Mouse (Mus musculus) ES-Bruce4 (cell line): ENCODE measurements around the gene 1700015G11Rik. TPM values are rescaled to one million over a fixed set of nuclear protein-coding genes. Genes with fewer than 3 reads are reported as not detected.

ENCODE experiments used
- H3K27ac ChIP-seq: 2 replicates; pipeline ENCODE4 v1.5.1; 2012; ENCODE audit warnings: low read length, inconsistent platforms; ENCODE audit not compliant: insufficient read depth
- H3K27me3 ChIP-seq: 2 replicates; pipeline ENCODE4 v1.6.1; 2012; ENCODE audit warnings: mild to moderate bottlenecking, low read length, inconsistent platforms; ENCODE audit not compliant: control insufficient read depth, poor library complexity, insufficient read depth, severe bottlenecking
- H3K36me3 ChIP-seq: 2 replicates; pipeline ENCODE4 v1.6.1; 2012; ENCODE audit warnings: inconsistent platforms, mild to moderate bottlenecking, low read length, moderate library complexity; ENCODE audit not compliant: control insufficient read depth, poor library complexity, insufficient read depth, severe bottlenecking
- H3K4me1 ChIP-seq: one replicate; pipeline ENCODE4 v1.8.1; 2011; ENCODE audit warnings: low read length; ENCODE audit not compliant: control insufficient read depth, insufficient read depth
- H3K4me3 ChIP-seq: 2 replicates; pipeline ENCODE4 v1.5.1; 2011; ENCODE audit warnings: low read depth, mild to moderate bottlenecking, low read length
- H3K9ac ChIP-seq: 2 replicates; pipeline ENCODE4 v1.6.1; 2012; ENCODE audit warnings: low read depth, mild to moderate bottlenecking, inconsistent platforms; ENCODE audit not compliant: poor library complexity, severe bottlenecking
- H3K9me3 ChIP-seq: replicated peaks from 2 replicates; pipeline ENCODE4 v1.6.1; 2012; ENCODE audit warnings: mild to moderate bottlenecking, low read length, inconsistent platforms; ENCODE audit not compliant: control insufficient read depth, poor library complexity, insufficient read depth, severe bottlenecking
- CTCF ChIP-seq: IDR thresholded peaks from one replicate; pipeline ENCODE4 v1.8.1; 2011; ENCODE audit warnings: low read depth, low read length
- EP300 ChIP-seq: IDR thresholded peaks from 2 replicates; pipeline ENCODE4 v1.6.1; 2011; ENCODE audit warnings: low read depth, low read length; ENCODE audit not compliant: insufficient read depth
- POLR2A ChIP-seq: IDR thresholded peaks from one replicate; pipeline ENCODE4 v1.8.1; 2011; ENCODE audit warnings: low read length; ENCODE audit not compliant: insufficient read depth
- polyA plus RNA-seq: library from polyadenylated mRNA; stranded (reverse); fragments of >200 nt; gene quantifications from 2 replicates; pipeline ENCODE4 v1.2.4, GENCODE M21; 2011; ENCODE audit warnings: low read depth; ENCODE audit not compliant: missing spikeins, insufficient read depth, insufficient read length

1700015G11Rik gene
- not detected in 2 replicates for polyA plus RNA-seq

GRCm38 (mm10) chr7:52015628-52016027 is at the start of gene 1700015G11Rik:
TSS of gene 1700015G11Rik (minus strand) at chr7:52015728.
- Histone ChIP-seq H3K27me3 (no peaks in the 10 kb centered on the region), H3K9me3 (no peaks in the 10 kb centered on the region), H3K4me1 (no peaks in the 10 kb centered on the region), H3K36me3 (no peaks in the 10 kb centered on the region), H3K9ac (no peak within 1 kb of the TSS), H3K4me3 (no peak within 1 kb of the TSS), H3K27ac (no peak within 1 kb of the TSS)
- TF ChIP-seq EP300 (no peak), CTCF (no peak), POLR2A (no peak)

- no peaks in the 10 kb centered on the region for H3K4me1 ChIP-seq
- no peak overlapping the region for H3K4me3 ChIP-seq
- H3K9ac ChIP-seq, result no peak overlapping the region
- H3K9me3 ChIP-seq, result no peaks in the 10 kb centered on the region
- H3K27me3 ChIP-seq, result no peaks in the 10 kb centered on the region
- no peak overlapping the region for H3K27ac ChIP-seq
- TF ChIP-seq CTCF, result no peak
- no peak for TF ChIP-seq EP300
- TF ChIP-seq POLR2A, result no peak
- H3K36me3 ChIP-seq, result no peaks in the 10 kb centered on the region
Observed at GRCm38 (mm10) chr7:52056954-52057353, 41.4 kb upstream of the 1700015G11Rik start.

GRCm38 (mm10) chr7:52056274-52056673 is 40.7 kb upstream of the 1700015G11Rik start:
- H3K4me3 ChIP-seq, result no peak overlapping the region
- no peaks in the 10 kb centered on the region for H3K27me3 ChIP-seq
- TF ChIP-seq CTCF, result no peak
- no peak for TF ChIP-seq EP300
- TF ChIP-seq POLR2A, result no peak
- no peaks in the 10 kb centered on the region for H3K36me3 ChIP-seq
- H3K27ac ChIP-seq, result no peak overlapping the region
- no peak overlapping the region for H3K9ac ChIP-seq
- H3K9me3 ChIP-seq, result no peaks in the 10 kb centered on the region
- H3K4me1 ChIP-seq, result no peaks in the 10 kb centered on the region

GRCm38 (mm10) chr7:52055831-52056230 is 40.3 kb upstream of the 1700015G11Rik start:
- TF ChIP-seq POLR2A (no peak), EP300 (no peak), CTCF (no peak)
- Histone ChIP-seq H3K27me3 (no peaks in the 10 kb centered on the region), H3K9me3 (no peaks in the 10 kb centered on the region), H3K36me3 (no peaks in the 10 kb centered on the region), H3K9ac (no peak overlapping the region), H3K4me1 (no peaks in the 10 kb centered on the region), H3K4me3 (no peak overlapping the region), H3K27ac (no peak overlapping the region)

GRCm38 (mm10) chr7:52037600-52038582 is 22.4 kb upstream of the 1700015G11Rik start:
- Histone ChIP-seq H3K36me3 (no peaks in the 10 kb centered on the region), H3K27me3 (no peaks in the 10 kb centered on the region), H3K4me3 (no peak overlapping the region), H3K27ac (no peak overlapping the region), H3K9ac (no peak overlapping the region), H3K9me3 (no peaks in the 10 kb centered on the region), H3K4me1 (no peaks in the 10 kb centered on the region)
- TF ChIP-seq POLR2A (no peak), CTCF (no peak), EP300 (no peak)

GRCm38 (mm10) chr7:52024050-52024626 is 8.6 kb upstream of the 1700015G11Rik start:
- no peak overlapping the region for H3K9ac ChIP-seq
- H3K9me3 ChIP-seq, result no peaks in the 10 kb centered on the region
- no peaks in the 10 kb centered on the region for H3K36me3 ChIP-seq
- no peak overlapping the region for H3K4me3 ChIP-seq
- H3K4me1 ChIP-seq, result no peaks in the 10 kb centered on the region
- H3K27me3 ChIP-seq, result no peaks in the 10 kb centered on the region
- no peak for TF ChIP-seq EP300
- no peak for TF ChIP-seq CTCF
- no peak for TF ChIP-seq POLR2A
- no peak overlapping the region for H3K27ac ChIP-seq
